Mouse (Mus musculus): Measurements from ENCODE around the gene Tvp23b. TPM values are rescaled to one million over a fixed set of nuclear protein-coding genes. Genes with fewer than 3 reads are reported as not detected.

Gene Tvp23b
- total and polyA plus RNA-seq, 3 experiments: 24.3 to 40.0 TPM; not detected in 1

DNA sequence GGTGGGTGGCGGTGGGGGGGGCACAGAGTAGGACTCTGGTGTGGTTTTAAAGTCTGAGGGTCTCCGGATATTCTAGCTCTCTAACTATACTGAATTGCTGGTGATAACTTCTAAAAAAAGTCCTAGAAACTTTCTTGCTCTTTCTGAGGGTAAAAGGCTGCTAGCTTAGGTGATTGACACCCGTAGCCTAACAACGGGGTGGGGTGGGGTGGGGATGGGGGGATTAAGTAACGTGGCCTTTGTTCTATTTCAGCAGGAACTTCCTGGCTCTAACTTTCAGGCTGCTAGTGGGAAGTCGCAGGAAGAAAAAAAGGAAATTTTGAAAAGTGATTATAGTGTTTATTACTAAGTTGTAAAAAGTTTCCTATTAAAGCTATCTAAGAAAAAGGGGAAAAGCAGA lies 76.5 kb downstream of the Tvp23b start:
- Histone ChIP-seq H3K27ac (ENCODE audit: control insufficient read depth, low read depth, low read length) (no peak overlapping the region), H3K4me3 (ENCODE audit: control insufficient read depth in 1 of 2, insufficient read depth in 1 of 2, low read depth in 2 of 2, low read length in 2 of 2) (no peak overlapping the region), H3K9me3 (replicated peaks; ENCODE audit: insufficient read depth, low read length) (no peaks in the 10 kb centered on the region), H3K27me3 (ENCODE audit: control insufficient read depth in 1 of 2, insufficient read depth in 2 of 2, low read length in 2 of 2) (peaks cover 0 to 2% of the 10 kb centered on the region in 2 experiments; a peak in 3 of 4 replicates), H3K36me3 (ENCODE audit: control insufficient read depth in 1 of 2, insufficient read depth in 2 of 2, low read length in 2 of 2) (no peaks in the 10 kb centered on the region), H3K9ac (ENCODE audit: control insufficient read depth, low read depth, low read length, poor library complexity, severe bottlenecking) (no peak overlapping the region), H3K4me1 (ENCODE audit: control insufficient read depth in 1 of 2, insufficient read depth in 2 of 2, low read length in 2 of 2) (no peaks in the 10 kb centered on the region), H3K79me2 (ENCODE audit: control insufficient read depth, insufficient read depth, low read length, poor library complexity) (no peaks in the 10 kb centered on the region)
- no peak for TF ChIP-seq TBP (IDR thresholded peaks at IDR 0.05; ENCODE audit: low read depth, low read length)
- TF ChIP-seq BHLHE40 (IDR thresholded peaks at IDR 0.05; ENCODE audit: borderline replicate concordance, low read depth, low read length): no peak
- no peak for TF ChIP-seq ZC3H11A (IDR thresholded peaks at IDR 0.05; ENCODE audit: low read depth, low read length)
- TF ChIP-seq ETS1 (IDR thresholded peaks at IDR 0.05; ENCODE audit: low read depth, low read length): no peak
- TF ChIP-seq RCOR1 (IDR thresholded peaks at IDR 0.05; ENCODE audit: low read depth, low read length): no peak
- no peak for DNase-seq (ENCODE audit: low read depth, low spot score)

DNA sequence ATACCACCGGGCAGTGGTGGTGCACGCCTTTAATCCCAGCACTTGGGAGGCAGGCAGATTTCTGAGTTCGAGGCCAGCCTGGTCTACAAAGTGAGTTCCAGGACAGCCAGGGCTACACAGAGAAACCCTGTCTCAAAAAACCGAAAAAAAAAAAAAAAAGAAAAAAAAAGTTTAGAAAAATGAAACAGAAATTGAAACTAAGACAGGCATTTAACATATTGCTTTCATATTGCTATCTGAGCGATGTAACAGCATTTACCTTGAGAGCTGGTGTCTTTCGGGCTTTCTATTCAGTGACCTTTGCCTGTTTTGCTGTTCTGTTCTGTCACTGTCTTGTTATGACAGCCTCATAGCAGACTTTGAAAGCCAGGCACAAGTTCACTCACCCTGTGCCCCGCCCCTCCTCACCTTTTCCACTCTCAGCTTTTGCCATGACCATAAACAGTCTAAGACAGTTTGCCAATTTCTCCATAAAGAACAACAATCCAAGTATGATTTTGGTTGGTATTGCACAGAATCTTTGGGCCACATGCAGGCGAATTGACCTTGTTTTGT lies 78.4 kb downstream of the Tvp23b start:
- no peak for DNase-seq (ENCODE audit: low read depth, low spot score)
- TF ChIP-seq CTCF (IDR thresholded peaks at IDR 0.05 in 2 of 3, conservative IDR thresholded peaks at IDR 0.05 in 1 of 3; ENCODE audit: control insufficient read depth in 1 of 3, insufficient read depth in 1 of 3, low read depth in 2 of 3, low read length in 3 of 3, poor library complexity in 1 of 3, severe bottlenecking in 1 of 3) (no peak), CHD2 (IDR thresholded peaks at IDR 0.05; ENCODE audit: low read length) (no peak), ZKSCAN1 (IDR thresholded peaks at IDR 0.05; ENCODE audit: low read depth, low read length) (no peak), TAL1 (IDR thresholded peaks at IDR 0.05; ENCODE audit: low read length) (no peak), USF2 (IDR thresholded peaks at IDR 0.05; ENCODE audit: borderline replicate concordance in 1 of 2, insufficient read depth in 1 of 2, low read depth in 1 of 2, low read length in 2 of 2) (no peak), TBP (IDR thresholded peaks at IDR 0.05; ENCODE audit: low read depth, low read length) (no peak), USF1 (IDR thresholded peaks at IDR 0.05; ENCODE audit: low read depth, low read length) (no peak), KAT2A (conservative IDR thresholded peaks at IDR 0.05; ENCODE audit: low read depth, low read length) (no peak), MYB (IDR thresholded peaks at IDR 0.05; ENCODE audit: low read depth, low read length) (no peak), ZNF384 (IDR thresholded peaks at IDR 0.05; ENCODE audit: low read depth, low read length) (no peak), ETS1 (IDR thresholded peaks at IDR 0.05; ENCODE audit: low read depth, low read length) (no peak), MAFK (IDR thresholded peaks at IDR 0.05; ENCODE audit: borderline replicate concordance, low read depth, low read length) (no peak), CHD1 (IDR thresholded peaks at IDR 0.05; ENCODE audit: low read depth, low read length) (no peak), GABPA (IDR thresholded peaks at IDR 0.05; ENCODE audit: low read depth, low read length) (no peak)
- Histone ChIP-seq H3K36me3 (ENCODE audit: control insufficient read depth in 1 of 2, insufficient read depth in 2 of 2, low read length in 2 of 2) (no peaks in the 10 kb centered on the region), H3K79me2 (ENCODE audit: control insufficient read depth, insufficient read depth, low read length, poor library complexity) (no peaks in the 10 kb centered on the region), H3K4me1 (ENCODE audit: control insufficient read depth in 1 of 2, insufficient read depth in 2 of 2, low read length in 2 of 2) (no peaks in the 10 kb centered on the region), H3K9me3 (replicated peaks; ENCODE audit: insufficient read depth, low read length) (no peaks in the 10 kb centered on the region), H3K4me3 (ENCODE audit: control insufficient read depth in 1 of 2, insufficient read depth in 1 of 2, low read depth in 2 of 2, low read length in 2 of 2) (no peak overlapping the region), H3K27me3 (ENCODE audit: control insufficient read depth in 1 of 2, insufficient read depth in 2 of 2, low read length in 2 of 2) (peaks cover 0 to 2% of the 10 kb centered on the region in 2 experiments; a peak in 3 of 4 replicates), H3K27ac (ENCODE audit: control insufficient read depth, low read depth, low read length) (no peak overlapping the region), H3K9ac (ENCODE audit: control insufficient read depth, low read depth, low read length, poor library complexity, severe bottlenecking) (no peak overlapping the region)

All from MEL (cell line).